Mouse (Mus musculus) myocyte (in vitro differentiated cells): ENCODE results near the gene Wasf1. TPM values are rescaled to one million over a fixed set of nuclear protein-coding genes. Genes with fewer than 3 reads are reported as not detected.
A peak's percentile ranks its signal among the peaks of the same experiment; 100 is the strongest.

Experiments
- H3K27me3 ChIP-seq: one replicate; pipeline ENCODE4 v1.6.1; 2011; ENCODE audit not compliant: control insufficient read depth, insufficient read depth, insufficient read length
- H3K36me3 ChIP-seq: one replicate; pipeline ENCODE4 v1.6.1; 2011; ENCODE audit not compliant: control insufficient read depth, insufficient read depth
- H3K4me2 ChIP-seq: one replicate; pipeline ENCODE4 v1.6.1; 2011; ENCODE audit warnings: low read depth, control low read depth
- H3K4me3 ChIP-seq: one replicate; pipeline ENCODE4 v1.5.1; 2011; ENCODE audit warnings: mild to moderate bottlenecking, control low read depth, moderate library complexity
- H3K79me2 ChIP-seq: one replicate; pipeline ENCODE4 v1.6.1; 2011; ENCODE audit not compliant: control insufficient read depth, insufficient read depth
- H3ac ChIP-seq: one replicate; pipeline ENCODE4 v1.6.1; 2011; ENCODE audit not compliant: control insufficient read depth, insufficient read length
- CEBPB ChIP-seq: IDR thresholded peaks from 2 replicates; pipeline ENCODE4 v1.6.1; 2011; ENCODE audit warnings: mild to moderate bottlenecking, moderate library complexity; ENCODE audit not compliant: poor library complexity, insufficient read depth, severe bottlenecking
- E2F4 ChIP-seq: IDR thresholded peaks from one replicate; pipeline ENCODE4 v1.6.1; 2011; ENCODE audit warnings: mild to moderate bottlenecking, control low read depth, moderate library complexity; ENCODE audit not compliant: insufficient read depth
- MAX ChIP-seq: IDR thresholded peaks from one replicate; pipeline ENCODE4 v1.6.1; 2011; ENCODE audit warnings: low read depth, mild to moderate bottlenecking, control low read depth
- MYOD1 ChIP-seq, 3 experiments: IDR thresholded peaks; one replicate each; pipeline ENCODE4 v1.6.1; 2011; ENCODE audit warnings: control low read depth in 2 of 3, low read depth in 2 of 3, mild to moderate bottlenecking in 2 of 3, moderate library complexity in 1 of 3; ENCODE audit not compliant: insufficient read length in 2 of 3, control insufficient read depth in 1 of 3
- MYOG ChIP-seq, 3 experiments: IDR thresholded peaks; one replicate each; pipeline ENCODE4 v1.6.1; 2011; ENCODE audit warnings: control low read depth in 2 of 3, low read depth in 2 of 3, mild to moderate bottlenecking in 2 of 3; ENCODE audit not compliant: insufficient read length in 2 of 3, control insufficient read depth in 1 of 3, insufficient read depth in 1 of 3
- POLR2A ChIP-seq: IDR thresholded peaks from one replicate; pipeline ENCODE4 v1.6.1; 2011; ENCODE audit warnings: low read depth, mild to moderate bottlenecking, control low read depth, moderate library complexity; ENCODE audit not compliant: insufficient read length
- POLR2AphosphoS2 ChIP-seq: IDR thresholded peaks from one replicate; pipeline ENCODE4 v1.6.1; 2011; ENCODE audit warnings: low read depth, control low read depth; ENCODE audit not compliant: insufficient read length
- REST ChIP-seq: IDR thresholded peaks from one replicate; pipeline ENCODE4 v1.6.1; 2011; ENCODE audit warnings: mild to moderate bottlenecking, control low read depth, moderate library complexity; ENCODE audit not compliant: insufficient read depth, insufficient read length
- SRF ChIP-seq: IDR thresholded peaks from one replicate; pipeline ENCODE4 v1.6.1; 2011; ENCODE audit warnings: low read depth; ENCODE audit not compliant: control insufficient read depth, insufficient read length
- TCF12 ChIP-seq: IDR thresholded peaks from one replicate; pipeline ENCODE4 v1.6.1; 2011; ENCODE audit warnings: mild to moderate bottlenecking, control low read depth; ENCODE audit not compliant: poor library complexity, insufficient read depth, severe bottlenecking
- TCF3 ChIP-seq: IDR thresholded peaks from one replicate; pipeline ENCODE4 v1.6.1; 2011; ENCODE audit warnings: low read depth, control low read depth; ENCODE audit not compliant: insufficient read length
- USF1 ChIP-seq: IDR thresholded peaks from one replicate; pipeline ENCODE4 v1.6.1; 2011; ENCODE audit warnings: low read depth, mild to moderate bottlenecking, control low read depth, moderate library complexity
- polyA plus RNA-seq: library from polyadenylated mRNA; unstranded; fragments of >200 nt; fragmentation: generic; extraction: Trizol; gene quantifications from one replicate; pipeline ENCODE4 v1.2.1, GENCODE M21; 2012; ENCODE audit warnings: missing spikeins

Wasf1 gene
- 6.3 TPM for polyA plus RNA-seq

DNA sequence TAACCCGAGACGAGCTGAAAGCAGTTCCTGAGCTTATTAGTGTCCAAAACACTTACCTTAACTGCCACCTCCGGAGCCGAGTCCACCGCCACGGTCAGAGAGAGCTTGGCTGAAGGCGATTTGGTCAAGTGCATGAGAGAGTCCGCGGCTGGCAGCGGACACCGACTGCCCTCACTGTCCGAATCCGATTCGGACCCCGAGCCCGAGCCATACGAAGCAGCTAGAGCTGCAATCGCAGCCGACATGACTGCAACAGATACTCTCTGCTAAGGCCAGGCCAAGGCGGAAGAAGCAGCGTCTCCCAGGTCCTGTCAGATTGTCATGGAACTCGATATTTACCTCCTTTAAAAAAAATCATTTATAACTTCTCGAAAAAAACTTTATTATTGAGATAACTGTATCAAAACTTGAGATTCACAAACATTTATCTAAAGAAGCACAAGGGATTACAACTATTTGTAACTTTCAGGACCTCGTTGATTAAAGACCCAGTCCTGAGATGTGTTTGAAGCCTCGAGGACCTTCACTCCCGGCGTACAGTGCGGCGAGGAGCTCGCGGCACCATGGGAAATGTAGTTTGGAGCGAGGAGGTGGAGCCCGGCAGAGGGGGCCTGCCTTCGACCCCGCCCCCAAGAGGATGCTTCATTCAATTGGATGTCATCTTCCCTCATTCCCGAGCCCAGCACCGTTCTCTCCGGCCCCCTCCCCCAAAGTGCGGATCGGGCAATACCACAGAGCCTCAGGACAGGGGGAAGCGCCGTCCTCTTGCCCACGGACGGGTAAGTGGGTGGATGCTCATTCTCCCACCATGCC is at the start of gene Wasf1, which contains the start of gene Cdc40:
Wasf1 (plus strand) TSS at position 645 of the 813 bp plus-strand sequence.
Cdc40 (minus strand) TSS at position 481 of the 813 bp plus-strand sequence.
- Histone ChIP-seq H3K79me2 (peaks cover 40% of the 10 kb centered on the region), H3K4me3 (peak within 1 kb of the TSS; percentile 62), H3ac (peak within 1 kb of the TSS; percentile 42), H3K4me2 (peak within 1 kb of the TSS; percentile 73), H3K27me3 (no peaks in the 10 kb centered on the region), H3K36me3 (peaks cover 9% of the 10 kb centered on the region)
- peak; percentile 93 for TF ChIP-seq POLR2AphosphoS2
- peak; percentile 97 for TF ChIP-seq POLR2A
- TF ChIP-seq CEBPB, result no peak

DNA sequence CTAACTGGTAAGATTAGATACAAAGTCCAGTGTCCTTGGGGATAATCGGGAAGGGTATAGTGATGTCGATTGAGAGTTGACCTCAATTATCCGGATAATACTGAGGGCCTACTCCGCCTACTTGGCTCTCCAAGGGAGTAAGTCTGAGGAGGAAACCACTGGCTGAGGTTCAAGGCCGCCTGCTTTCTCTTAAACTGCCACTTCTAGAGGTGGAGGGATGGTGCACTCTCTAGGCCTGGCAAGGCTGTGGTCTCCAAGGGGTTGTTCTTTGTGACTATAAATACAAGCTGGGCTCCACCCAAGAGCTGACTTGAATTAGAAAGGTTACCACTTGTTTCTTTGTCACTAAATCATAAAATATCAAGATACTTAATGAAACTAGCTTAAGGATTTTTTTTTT is 43.2 kb upstream of the Wasf1 start:
- H3K79me2 ChIP-seq, result no peaks in the 10 kb centered on the region
- no peak overlapping the region for H3ac ChIP-seq
- peaks cover 22% of the 10 kb centered on the region for H3K36me3 ChIP-seq
- H3K4me3 ChIP-seq, result no peak overlapping the region
- H3K4me2 ChIP-seq, result no peak overlapping the region
- TF ChIP-seq MAX, result no peak
- TF ChIP-seq POLR2AphosphoS2, result no peak
- TF ChIP-seq CEBPB, result no peak
- H3K27me3 ChIP-seq, result no peaks in the 10 kb centered on the region

DNA sequence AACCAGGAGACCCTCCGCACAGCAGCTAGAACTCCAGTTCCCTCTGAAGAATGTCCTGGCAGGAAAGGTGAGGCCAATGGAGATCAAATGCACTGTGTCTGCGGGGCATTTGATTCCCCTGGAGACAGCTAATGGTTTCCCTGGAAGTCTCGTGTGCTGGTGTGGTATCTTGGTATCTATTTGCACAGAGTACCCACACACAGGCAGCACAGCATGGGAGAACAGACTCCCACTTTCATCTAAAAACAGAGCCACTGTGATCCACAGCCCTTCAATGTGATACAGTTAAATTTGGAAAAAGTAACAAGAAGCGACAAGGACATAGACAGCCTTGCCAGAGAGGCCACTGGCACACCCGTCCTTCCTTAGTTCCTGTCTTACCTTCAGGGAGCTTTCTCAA is 39.4 kb upstream of the Wasf1 start:
- H3K4me2 ChIP-seq, result no peak overlapping the region
- H3ac ChIP-seq, result no peak overlapping the region
- TF ChIP-seq MAX (no peak), POLR2A (no peak), MYOD1 (IDR thresholded peaks at IDR 0.05; ENCODE audit: control insufficient read depth in 1 of 3, insufficient read length in 2 of 3, low read depth in 2 of 3) (no peak), CEBPB (no peak)
- H3K36me3 ChIP-seq, result peaks cover 33% of the 10 kb centered on the region
- no peaks in the 10 kb centered on the region for H3K79me2 ChIP-seq
- H3K27me3 ChIP-seq, result no peaks in the 10 kb centered on the region
- no peak overlapping the region for H3K4me3 ChIP-seq

DNA sequence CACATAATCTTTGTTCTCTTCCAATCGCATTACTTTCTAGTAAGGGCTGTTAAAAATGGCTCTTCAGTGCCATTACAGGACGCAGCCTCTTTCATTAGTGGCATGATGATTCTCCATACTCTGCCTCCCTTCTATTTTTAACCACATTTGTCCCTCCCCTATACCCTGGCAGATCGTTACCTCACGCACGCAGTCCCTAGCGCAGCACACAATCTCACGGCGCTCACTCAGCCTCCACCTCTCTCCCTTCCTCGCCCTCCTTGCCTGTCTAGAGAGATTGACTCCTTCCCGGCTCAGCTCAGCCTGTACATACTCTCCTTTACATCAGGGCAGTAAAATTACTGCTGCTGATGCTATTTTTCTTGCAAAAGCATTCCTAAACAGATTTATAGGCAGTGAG is 38.7 kb upstream of the Wasf1 start:
- Histone ChIP-seq H3K4me3 (no peak overlapping the region), H3ac (no peak overlapping the region), H3K36me3 (peaks cover 38% of the 10 kb centered on the region), H3K27me3 (no peaks in the 10 kb centered on the region), H3K79me2 (no peaks in the 10 kb centered on the region), H3K4me2 (no peak overlapping the region)
- no peak for TF ChIP-seq MYOD1 (IDR thresholded peaks at IDR 0.05; ENCODE audit: control insufficient read depth in 1 of 3, insufficient read length in 2 of 3, low read depth in 2 of 3)
- no peak for TF ChIP-seq USF1
- no peak for TF ChIP-seq TCF12
- no peak for TF ChIP-seq POLR2AphosphoS2
- TF ChIP-seq MAX, result no peak

DNA sequence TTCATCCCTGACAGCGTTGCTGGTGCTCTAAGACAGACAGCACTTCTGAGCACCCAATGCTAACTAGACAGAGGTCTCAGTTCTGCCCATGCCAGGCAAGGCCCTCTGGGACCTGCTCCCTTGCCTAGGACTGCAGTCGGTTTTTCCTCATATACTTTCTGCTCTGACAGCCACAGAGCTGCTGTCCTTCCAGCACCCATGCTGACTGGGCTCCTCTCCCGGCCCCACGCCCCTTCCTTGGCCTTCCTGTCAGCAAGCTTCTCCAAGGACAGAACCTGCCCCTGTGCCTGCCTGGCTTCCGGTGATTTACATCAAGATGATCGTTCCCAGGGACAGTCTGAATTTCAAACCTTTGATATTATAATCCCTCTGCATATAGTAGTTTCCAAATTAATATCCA is 37.6 kb upstream of the Wasf1 start:
- Histone ChIP-seq H3K36me3 (peaks cover 38% of the 10 kb centered on the region), H3K79me2 (no peaks in the 10 kb centered on the region), H3K4me2 (no peak overlapping the region), H3K4me3 (no peak overlapping the region), H3K27me3 (no peaks in the 10 kb centered on the region), H3ac (no peak overlapping the region)
- TF ChIP-seq MAX, result no peak
- TF ChIP-seq TCF12, result no peak
- no peak for TF ChIP-seq USF1
- TF ChIP-seq E2F4, result no peak
- TF ChIP-seq MYOD1 (IDR thresholded peaks at IDR 0.05; ENCODE audit: control insufficient read depth in 1 of 3, insufficient read length in 2 of 3, low read depth in 2 of 3), result no peak
- no peak for TF ChIP-seq TCF3
- TF ChIP-seq POLR2A, result no peak
- TF ChIP-seq MYOG (IDR thresholded peaks at IDR 0.05; ENCODE audit: control insufficient read depth in 1 of 3, insufficient read depth in 1 of 3, insufficient read length in 2 of 3, low read depth in 2 of 3), result no peak
- no peak for TF ChIP-seq REST
- no peak for TF ChIP-seq POLR2AphosphoS2
- TF ChIP-seq CEBPB, result no peak
- TF ChIP-seq SRF, result no peak
